Mouse (Mus musculus): ENCODE measurements around the gene Myrip. TPM values are rescaled to one million over a fixed set of nuclear protein-coding genes. Genes with fewer than 3 reads are reported as not detected.

Gene Myrip
- polyA plus RNA-seq, 1 experiment from 2014 or later, result 0.30 TPM

DNA sequence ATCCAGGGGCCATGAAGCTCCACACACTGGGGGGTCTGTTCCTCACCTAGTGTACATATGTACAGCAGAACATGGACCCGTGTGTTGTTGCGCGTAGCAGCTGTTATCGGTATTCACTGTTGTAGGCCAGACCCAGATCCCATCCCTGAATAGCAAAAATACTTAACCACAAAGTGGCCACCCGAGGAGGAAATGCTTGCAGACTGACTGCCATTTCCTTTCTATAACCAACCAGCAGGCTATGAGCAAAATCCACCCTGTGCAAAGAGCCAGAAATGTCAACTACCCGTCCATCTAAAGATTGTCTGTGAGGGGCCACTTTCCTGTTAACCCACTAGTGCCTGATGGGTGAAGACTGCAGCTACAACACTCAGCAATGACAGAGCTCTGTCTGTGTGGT, 126.9 kb downstream of the Myrip start:
- ATAC-seq (ENCODE audit: low FRiP score, low TSS enrichment), result no peak
- 64% methylated on average over 6 of the region's 6 CpGs for WGBS
- H3K36me3 ChIP-seq (ENCODE audit: insufficient read depth, low read length), result no peaks in the 10 kb centered on the region
- no peak overlapping the region for H3K4me2 ChIP-seq (replicated peaks; ENCODE audit: low read depth, low read length)
- H3K9ac ChIP-seq (replicated peaks; ENCODE audit: low read length), result no peak overlapping the region
- no peaks in the 10 kb centered on the region for H3K27me3 ChIP-seq (ENCODE audit: insufficient read depth, low read length)
- no peak overlapping the region for H3K27ac ChIP-seq (ENCODE audit: low read length)
- H3K9me3 ChIP-seq (ENCODE audit: low read length), result no peaks in the 10 kb centered on the region
- no peak overlapping the region for H3K4me3 ChIP-seq (ENCODE audit: low read length)
- H3K4me1 ChIP-seq (ENCODE audit: insufficient read depth, low read length), result no peaks in the 10 kb centered on the region

DNA sequence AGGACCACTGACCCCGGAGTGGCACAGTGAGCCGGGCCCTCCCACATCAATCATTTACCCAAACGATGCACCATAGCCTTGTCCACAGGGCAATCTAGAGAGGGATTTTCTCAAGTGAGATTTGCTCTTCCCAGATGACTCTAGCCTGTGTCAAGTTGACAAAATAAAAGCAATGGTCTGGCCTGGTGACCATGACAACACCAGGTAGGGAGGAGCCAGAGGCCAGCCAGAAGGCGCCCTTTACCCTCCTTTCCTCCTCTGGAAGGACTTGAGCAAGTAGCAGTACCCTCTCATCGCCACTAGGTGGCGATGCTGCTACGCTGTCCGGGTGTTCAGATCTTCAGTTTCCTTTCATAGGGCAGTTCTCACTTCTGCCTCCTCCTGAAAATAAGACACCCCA, 132.4 kb downstream of the Myrip start:
- ATAC-seq (ENCODE audit: low FRiP score, low TSS enrichment), result peak; percentile 69
- no peaks in the 10 kb centered on the region for H3K27me3 ChIP-seq (ENCODE audit: insufficient read depth, low read length)
- H3K9me3 ChIP-seq (ENCODE audit: low read length), result no peaks in the 10 kb centered on the region
- no peak overlapping the region for H3K4me2 ChIP-seq (replicated peaks; ENCODE audit: low read depth, low read length)
- WGBS, result 19% methylated on average over 8 of the region's 8 CpGs
- no peak overlapping the region for H3K4me3 ChIP-seq (ENCODE audit: low read length)
- no peak overlapping the region for H3K9ac ChIP-seq (replicated peaks; ENCODE audit: low read length)
- H3K36me3 ChIP-seq (ENCODE audit: insufficient read depth, low read length), result no peaks in the 10 kb centered on the region
- 0 out of 2 replicates have a peak, but pooled peaks cover 3% of the 10 kb centered on the region for H3K4me1 ChIP-seq (ENCODE audit: insufficient read depth, low read length)
- no peak overlapping the region for H3K27ac ChIP-seq (ENCODE audit: low read length)

DNA sequence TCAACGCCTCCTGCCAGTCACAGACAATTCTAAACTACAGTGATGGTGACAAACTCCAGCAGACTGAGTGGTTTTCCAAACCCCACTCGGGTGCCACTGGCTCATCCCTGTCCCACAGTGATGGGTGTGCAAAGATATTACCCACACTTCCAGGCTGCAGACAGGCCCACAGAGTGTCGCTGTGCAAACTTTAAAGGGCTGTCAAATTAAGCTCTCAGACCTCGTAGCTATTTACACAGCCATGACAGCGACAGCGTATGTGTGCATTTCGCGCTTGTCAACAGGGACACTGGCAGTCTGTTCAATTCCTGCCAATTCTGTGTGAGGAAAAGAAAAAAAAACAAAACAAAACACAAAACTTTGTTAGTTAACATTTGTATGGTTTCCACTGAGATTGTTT, 134.5 kb downstream of the Myrip start:
- ATAC-seq (ENCODE audit: low FRiP score, low TSS enrichment), result no peak
- 69% methylated on average over 8 of the region's 8 CpGs for WGBS
- no peaks in the 10 kb centered on the region for H3K27me3 ChIP-seq (ENCODE audit: insufficient read depth, low read length)
- H3K4me3 ChIP-seq (ENCODE audit: low read length), result no peak overlapping the region
- no peak overlapping the region for H3K4me2 ChIP-seq (replicated peaks; ENCODE audit: low read depth, low read length)
- H3K36me3 ChIP-seq (ENCODE audit: insufficient read depth, low read length), result no peaks in the 10 kb centered on the region
- H3K9me3 ChIP-seq (ENCODE audit: low read length), result no peaks in the 10 kb centered on the region
- H3K27ac ChIP-seq (ENCODE audit: low read length), result no peak overlapping the region
- H3K9ac ChIP-seq (replicated peaks; ENCODE audit: low read length), result no peak overlapping the region
- 0 out of 2 replicates have a peak, but pooled peaks cover 3% of the 10 kb centered on the region for H3K4me1 ChIP-seq (ENCODE audit: insufficient read depth, low read length)

DNA sequence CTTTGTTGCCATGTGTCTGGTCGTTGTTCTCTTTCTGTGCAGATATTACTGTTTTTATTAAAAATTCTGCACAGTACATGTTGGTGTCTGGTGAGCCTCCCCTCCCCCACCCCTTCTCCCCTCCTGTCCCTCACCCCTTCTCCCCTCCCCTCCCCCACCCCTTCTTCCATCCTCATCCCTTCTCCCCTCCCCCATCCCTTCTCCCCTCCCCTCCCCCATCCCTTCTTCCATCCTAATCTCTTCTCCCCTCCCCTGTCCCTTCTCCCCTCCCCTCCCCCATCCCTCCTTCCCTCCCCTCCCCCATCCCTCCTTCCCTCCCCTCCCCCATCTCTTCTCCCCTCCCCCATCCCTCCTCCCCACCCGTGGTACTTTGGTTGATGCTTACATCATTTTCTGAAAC, 135.5 kb downstream of the Myrip start:
- WGBS, result 88% methylated on average over 2 of the region's 2 CpGs
- H3K27ac ChIP-seq (ENCODE audit: low read length), result no peak overlapping the region

DNA sequence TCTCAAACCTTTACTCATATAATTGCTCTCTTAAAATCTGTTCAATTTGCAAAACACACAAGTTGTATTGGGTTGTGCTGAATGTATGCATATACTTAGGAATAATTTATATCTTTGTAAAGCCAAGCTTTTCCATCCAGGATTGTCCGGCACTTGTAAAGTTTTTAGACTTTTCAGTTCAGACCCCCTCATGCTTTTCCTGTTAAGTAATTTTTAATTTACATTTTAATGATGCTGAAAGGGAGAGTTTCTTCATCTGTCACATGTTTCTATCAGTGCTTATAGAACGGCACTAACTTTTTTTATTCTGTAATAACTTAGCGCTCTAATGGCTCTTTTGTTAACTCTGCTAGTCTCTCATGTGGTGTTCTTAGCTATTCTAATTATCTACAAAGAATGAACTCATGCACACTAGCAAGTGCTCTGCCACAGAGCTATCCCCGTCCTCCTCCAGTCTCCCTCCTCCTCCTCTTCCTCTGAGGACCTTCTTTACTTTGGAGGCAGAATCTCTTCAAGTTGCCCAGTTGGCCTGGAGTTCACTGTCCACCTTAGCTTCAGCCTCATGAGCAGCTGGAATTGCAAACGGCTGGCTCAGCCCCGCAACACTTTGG, 136.1 kb downstream of the Myrip start:
- Histone ChIP-seq H3K36me3 (ENCODE audit: insufficient read depth, low read length) (no peaks in the 10 kb centered on the region), H3K4me3 (ENCODE audit: low read length) (no peak overlapping the region), H3K9ac (replicated peaks; ENCODE audit: low read length) (no peak overlapping the region), H3K4me1 (ENCODE audit: insufficient read depth, low read length) (0 out of 2 replicates have a peak, but pooled peaks cover 3% of the 10 kb centered on the region), H3K4me2 (replicated peaks; ENCODE audit: low read depth, low read length) (no peak overlapping the region), H3K27ac (ENCODE audit: low read length) (no peak overlapping the region), H3K27me3 (ENCODE audit: insufficient read depth, low read length) (no peaks in the 10 kb centered on the region), H3K9me3 (ENCODE audit: low read length) (no peaks in the 10 kb centered on the region)
- WGBS, result 82% methylated on average over 6 of the region's 6 CpGs
- ATAC-seq (ENCODE audit: low FRiP score, low TSS enrichment), result no peak

More for the DNA sequence above, 135.5 kb downstream of the Myrip start:
- Histone ChIP-seq H3K4me2 (replicated peaks; ENCODE audit: low read depth, low read length) (no peak overlapping the region), H3K36me3 (ENCODE audit: insufficient read depth, low read length) (no peaks in the 10 kb centered on the region), H3K9me3 (ENCODE audit: low read length) (no peaks in the 10 kb centered on the region), H3K27me3 (ENCODE audit: insufficient read depth, low read length) (no peaks in the 10 kb centered on the region), H3K9ac (replicated peaks; ENCODE audit: low read length) (no peak overlapping the region), H3K4me1 (ENCODE audit: insufficient read depth, low read length) (0 out of 2 replicates have a peak, but pooled peaks cover 3% of the 10 kb centered on the region), H3K4me3 (ENCODE audit: low read length) (no peak overlapping the region)
- ATAC-seq (ENCODE audit: low FRiP score, low TSS enrichment), result no peak

DNA sequence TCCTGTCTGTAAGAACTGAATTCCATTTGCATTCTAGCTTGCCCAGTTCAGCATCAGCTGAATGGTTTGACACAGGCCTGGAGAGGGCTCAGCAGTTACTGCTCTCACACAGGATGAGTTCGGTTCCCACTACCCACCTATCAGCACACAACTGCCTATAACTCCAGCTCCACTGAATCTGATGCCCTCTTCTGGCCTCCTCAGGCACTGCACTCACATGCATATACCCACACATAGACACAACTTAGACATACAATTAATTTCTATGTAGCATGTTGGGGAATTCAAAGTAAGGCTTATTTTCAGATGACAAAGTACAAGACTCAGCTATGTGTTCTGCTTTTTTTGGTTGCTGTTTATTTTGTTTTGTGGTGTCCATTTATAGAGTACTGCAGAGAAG, 137.0 kb downstream of the Myrip start:
- H3K9ac ChIP-seq (replicated peaks; ENCODE audit: low read length), result no peak overlapping the region
- WGBS, result 100% methylated on average over 1 of the region's 1 CpGs
- ATAC-seq (ENCODE audit: low FRiP score, low TSS enrichment), result no peak

DNA sequence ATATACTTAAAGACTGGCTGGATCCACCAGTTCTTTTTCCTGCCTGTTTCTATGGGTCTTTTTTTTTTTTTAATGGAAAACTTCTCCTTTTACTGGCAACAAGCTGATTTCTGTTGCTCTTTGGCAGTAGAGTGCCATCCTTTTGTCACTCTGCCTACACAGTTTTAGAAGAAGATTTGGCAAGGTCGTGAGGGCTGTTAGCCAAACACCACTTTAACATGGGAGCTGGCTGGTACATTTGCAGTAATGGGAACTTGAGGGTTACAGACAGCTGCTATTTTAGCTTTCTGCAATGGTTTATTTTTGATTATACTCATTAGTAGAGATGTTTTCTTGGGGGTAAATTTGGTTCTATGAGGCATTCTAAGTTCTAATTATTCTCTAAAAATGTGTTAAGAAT, 137.5 kb downstream of the Myrip start:
- no peaks in the 10 kb centered on the region for H3K36me3 ChIP-seq (ENCODE audit: insufficient read depth, low read length)
- H3K4me1 ChIP-seq (ENCODE audit: insufficient read depth, low read length), result 0 out of 2 replicates have a peak, but pooled peaks cover under 1% of the 10 kb centered on the region
- H3K27ac ChIP-seq (ENCODE audit: low read length), result no peak overlapping the region
- ATAC-seq (ENCODE audit: low FRiP score, low TSS enrichment), result no peak
- H3K4me3 ChIP-seq (ENCODE audit: low read length), result no peak overlapping the region
- H3K9me3 ChIP-seq (ENCODE audit: low read length), result no peaks in the 10 kb centered on the region
- no peaks in the 10 kb centered on the region for H3K27me3 ChIP-seq (ENCODE audit: insufficient read depth, low read length)
- H3K4me2 ChIP-seq (replicated peaks; ENCODE audit: low read depth, low read length), result no peak overlapping the region
- no peak overlapping the region for H3K9ac ChIP-seq (replicated peaks; ENCODE audit: low read length)
- WGBS, result 83% methylated on average over 1 of the region's 1 CpGs

More for the DNA sequence above, 137.0 kb downstream of the Myrip start:
- no peaks in the 10 kb centered on the region for H3K36me3 ChIP-seq (ENCODE audit: insufficient read depth, low read length)
- no peaks in the 10 kb centered on the region for H3K9me3 ChIP-seq (ENCODE audit: low read length)
- H3K4me3 ChIP-seq (ENCODE audit: low read length), result no peak overlapping the region
- no peak overlapping the region for H3K27ac ChIP-seq (ENCODE audit: low read length)
- H3K4me1 ChIP-seq (ENCODE audit: insufficient read depth, low read length), result 0 out of 2 replicates have a peak, but pooled peaks cover 3% of the 10 kb centered on the region
- no peak overlapping the region for H3K4me2 ChIP-seq (replicated peaks; ENCODE audit: low read depth, low read length)
- no peaks in the 10 kb centered on the region for H3K27me3 ChIP-seq (ENCODE audit: insufficient read depth, low read length)

DNA sequence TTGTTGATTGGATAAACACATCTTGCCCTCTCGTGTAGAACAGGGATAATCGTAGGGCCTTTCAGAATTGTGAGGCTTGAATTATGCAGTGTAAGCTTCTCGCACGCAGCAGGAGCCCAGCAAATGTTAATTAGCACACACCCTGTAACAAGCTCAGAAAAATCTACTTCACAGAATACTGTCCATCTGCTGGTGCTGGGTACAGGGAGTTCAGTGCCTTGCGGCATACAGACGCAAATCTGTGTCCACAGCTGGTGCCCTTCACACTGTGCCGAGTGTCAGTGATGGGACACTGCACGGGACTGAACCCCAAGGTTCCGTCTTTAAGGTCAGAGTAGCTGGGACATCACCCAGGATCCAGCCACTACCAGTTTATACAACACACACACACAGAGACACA, 143.3 kb downstream of the Myrip start:
- H3K27ac ChIP-seq (ENCODE audit: low read length), result no peak overlapping the region
- 76% methylated on average over 9 of the region's 9 CpGs for WGBS
- no peaks in the 10 kb centered on the region for H3K9me3 ChIP-seq (ENCODE audit: low read length)
- H3K4me3 ChIP-seq (ENCODE audit: low read length), result no peak overlapping the region
- no peak overlapping the region for H3K9ac ChIP-seq (replicated peaks; ENCODE audit: low read length)
- no peaks in the 10 kb centered on the region for H3K27me3 ChIP-seq (ENCODE audit: insufficient read depth, low read length)
- no peaks in the 10 kb centered on the region for H3K4me1 ChIP-seq (ENCODE audit: insufficient read depth, low read length)
- no peak overlapping the region for H3K4me2 ChIP-seq (replicated peaks; ENCODE audit: low read depth, low read length)
- no peak for ATAC-seq (ENCODE audit: low FRiP score, low TSS enrichment)
- H3K36me3 ChIP-seq (ENCODE audit: insufficient read depth, low read length), result no peaks in the 10 kb centered on the region

GRCm38 (mm10) chr9:120449696-120450329, 148.5 kb downstream of the Myrip start:
- H3K27me3 ChIP-seq (ENCODE audit: insufficient read depth, low read length), result no peaks in the 10 kb centered on the region

More at GRCm38 (mm10) chr9:120449696-120450329, 148.5 kb downstream of the Myrip start:
- no peak overlapping the region for H3K4me3 ChIP-seq (ENCODE audit: low read length)
- no peak overlapping the region for H3K9ac ChIP-seq (replicated peaks; ENCODE audit: low read length)
- ATAC-seq (ENCODE audit: low FRiP score, low TSS enrichment), result no peak
- H3K36me3 ChIP-seq (ENCODE audit: insufficient read depth, low read length), result no peaks in the 10 kb centered on the region
- 86% methylated on average over 6 of the region's 6 CpGs for WGBS
- no peak overlapping the region for H3K4me2 ChIP-seq (replicated peaks; ENCODE audit: low read depth, low read length)
- H3K4me1 ChIP-seq (ENCODE audit: insufficient read depth, low read length), result no peaks in the 10 kb centered on the region
- no peak overlapping the region for H3K27ac ChIP-seq (ENCODE audit: low read length)
- no peaks in the 10 kb centered on the region for H3K9me3 ChIP-seq (ENCODE audit: low read length)
